9 mouse cellular contexts compared by ENCODE assay signal in genomic region chr11:3451701-3452163, GRCm38 (mm10). TPM values are rescaled to one million over a fixed set of nuclear protein-coding genes. Genes with fewer than 3 reads are reported as not detected.
DNase-seq lines count a peak whose midpoint lies in the region; ATAC-seq and TF ChIP-seq lines count a peak whose summit lies in the region.
"Had no signal": no experiment of that assay in that cellular context is flagged by ENCODE, and none has a peak within 500 bp of the region (broad histone marks: within the 10 kb centered on the region; RNA-seq: fewer than 3 reads in every experiment).

No protein-coding gene starts in this region.

- no peak for TF ChIP-seq CTCF in lung, postnatal 0 days (IDR thresholded peaks at IDR 0.05)

- peak overlapping the region; percentile 91 for H3K4me2 ChIP-seq in intestine, embryonic 16.5 days (ENCODE audit: low read depth, low read length)
- H3K4me2 ChIP-seq in lung, postnatal 0 days (replicated peaks; ENCODE audit: low read depth, low read length): peak overlapping the region; percentile 84
- H3K4me2 ChIP-seq in stomach, embryonic 14.5 days (replicated peaks; ENCODE audit: low read depth, low read length): peak overlapping the region; percentile 70

- H3K9me3 ChIP-seq in erythroblast, embryonic 14.5 days (ENCODE audit: control insufficient read depth, low read length): no peaks in the 10 kb centered on the region
- no peaks in the 10 kb centered on the region for H3K9me3 ChIP-seq in intestine, embryonic 16.5 days (ENCODE audit: control insufficient read depth, low read length)
- no peaks in the 10 kb centered on the region for H3K9me3 ChIP-seq in lung, postnatal 0 days (ENCODE audit: low read length)
- H3K9me3 ChIP-seq in stomach, embryonic 14.5 days (ENCODE audit: control insufficient read depth, low read depth, low read length): no peaks in the 10 kb centered on the region

- ATAC-seq in intestine, embryonic 16.5 days: no peak; the same call in 1 of the 2 replicates
- peak; percentile 57 for ATAC-seq in lung, postnatal 0 days
- no peak for ATAC-seq in stomach, embryonic 14.5 days (ENCODE audit: insufficient number of reproducible peaks, insufficient read depth, low FRiP score, low read depth)

- H3K27ac ChIP-seq in intestine, embryonic 16.5 days (ENCODE audit: low read length): peak overlapping the region; percentile 97
- H3K27ac ChIP-seq in lung, postnatal 0 days (ENCODE audit: low read length): peak overlapping the region; percentile 98
- H3K27ac ChIP-seq in stomach, embryonic 14.5 days (ENCODE audit: low read length): peak overlapping the region; percentile 86

- 0% methylated on average over 20 of the region's 20 CpGs for WGBS in intestine, embryonic 16.5 days
- under 1% methylated on average over 20 of the region's 20 CpGs for WGBS in lung, postnatal 0 days
- under 1% methylated on average over 20 of the region's 20 CpGs for WGBS in stomach, embryonic 14.5 days

- DNase-seq in adrenal gland, postnatal 10 days: peak; percentile 67
- DNase-seq in adrenal gland, adult 8-10 months: no peak
- DNase-seq in retina, embryonic 14.5 days (ENCODE audit: low spot score): peak; percentile 26
- no peak for DNase-seq in retina, postnatal 1 day
- peak; percentile 67 for DNase-seq in lung, postnatal 0 days (ENCODE audit: low spot score)

- H3K9ac ChIP-seq in intestine, embryonic 16.5 days (ENCODE audit: low read depth, low read length): peak overlapping the region; percentile 95
- H3K9ac ChIP-seq in lung, postnatal 0 days (replicated peaks; ENCODE audit: low read depth): peak overlapping the region; percentile 89
- H3K9ac ChIP-seq in stomach, embryonic 14.5 days (replicated peaks; ENCODE audit: low read depth, low read length): peak overlapping the region; percentile 47

- peaks cover 28% of the 10 kb centered on the region for H3K4me1 ChIP-seq in erythroblast, embryonic 14.5 days (ENCODE audit: control insufficient read depth)
- H3K4me1 ChIP-seq in intestine, embryonic 16.5 days (ENCODE audit: control insufficient read depth, insufficient read depth, low read length): peaks cover 12% of the 10 kb centered on the region
- peaks cover 7% of the 10 kb centered on the region; the same call in 1 of the 2 replicates for H3K4me1 ChIP-seq in lung, postnatal 0 days (ENCODE audit: insufficient read depth, low read depth, low read length)
- H3K4me1 ChIP-seq in stomach, embryonic 14.5 days (ENCODE audit: control insufficient read depth, insufficient read depth, low read length): peaks cover 12% of the 10 kb centered on the region

- no peak for TF ChIP-seq EP300 in lung, postnatal 0 days (IDR thresholded peaks at IDR 0.05)

- peak overlapping the region; percentile 92 for H3K4me3 ChIP-seq in erythroblast, embryonic 14.5 days (replicated peaks)
- H3K4me3 ChIP-seq in intestine, embryonic 16.5 days (ENCODE audit: low read length): peak overlapping the region; percentile 93
- peak overlapping the region; percentile 85 for H3K4me3 ChIP-seq in lung, postnatal 0 days (ENCODE audit: low read depth, low read length)
- peak overlapping the region; percentile 78 for H3K4me3 ChIP-seq in stomach, embryonic 14.5 days (ENCODE audit: low read depth, low read length)

- H3K27me3 ChIP-seq in erythroblast, embryonic 14.5 days (ENCODE audit: control insufficient read depth): no peaks in the 10 kb centered on the region
- H3K27me3 ChIP-seq in intestine, embryonic 16.5 days (replicated peaks; ENCODE audit: control insufficient read depth, insufficient read depth, low read length): no peaks in the 10 kb centered on the region
- H3K27me3 ChIP-seq in lung, postnatal 0 days (replicated peaks; ENCODE audit: insufficient read depth, low read length): no peaks in the 10 kb centered on the region
- H3K27me3 ChIP-seq in stomach, embryonic 14.5 days (ENCODE audit: control insufficient read depth, insufficient read depth, low read length): no peaks in the 10 kb centered on the region

- H3K36me3 ChIP-seq in erythroblast, embryonic 14.5 days (ENCODE audit: control insufficient read depth): peaks cover 9% of the 10 kb centered on the region
- no peaks in the 10 kb centered on the region; the same call in 1 of the 2 replicates for H3K36me3 ChIP-seq in intestine, embryonic 16.5 days (ENCODE audit: control insufficient read depth, insufficient read depth, low read length)
- no peaks in the 10 kb centered on the region for H3K36me3 ChIP-seq in lung, postnatal 0 days (ENCODE audit: insufficient read depth, low read length)
- no peaks in the 10 kb centered on the region; the same call in 1 of the 2 replicates for H3K36me3 ChIP-seq in stomach, embryonic 14.5 days (ENCODE audit: control insufficient read depth, insufficient read depth, low read length)

RNA-seq across cellular contexts. Expression of gene Rnf185, which starts 0.4 kb away (rescaled TPM):
- total RNA-seq in adrenal gland, postnatal 10 days (2021): 10 to 100 TPM; 28.3 to 30.5 TPM
- total RNA-seq in adrenal gland, adult 8-10 months (2022): 10 to 100 TPM; 34.8 to 45.3 (median 38.5) TPM
- 0.06 and 0.08 TPM in 2 replicates for polyA plus RNA-seq in erythroblast, embryonic 14.5 days (2012)
- 34.1 and 36.1 TPM in 2 replicates for polyA plus RNA-seq in intestine, embryonic 16.5 days (2015; fragmentation: Nextera tagmentation; extraction: Ambion mirVana)
- 23.1 and 24.3 TPM in 2 replicates for polyA plus RNA-seq in lung, postnatal 0 days (2015; fragmentation: Nextera tagmentation; extraction: Ambion mirVana)
- 34.2 and 34.8 TPM in 2 replicates for polyA plus RNA-seq in stomach, embryonic 14.5 days (2014; fragmentation: Nextera tagmentation; extraction: Ambion mirVana)

RNA-seq across cellular contexts. Expression of gene Pla2g3, which starts 36.4 kb away (rescaled TPM):
- under 1 TPM in 1 of 2 experiments, not detected in 1; 0.21 TPM for total RNA-seq in adrenal gland, postnatal 10 days (2021)
- total RNA-seq in adrenal gland, adult 8-10 months (2022): under 1 TPM; 0.17 to 0.59 (median 0.43) TPM
- polyA plus RNA-seq in erythroblast, embryonic 14.5 days (2012): 0.01 TPM in 1 of 2 replicates, not detected in the other
- 0.33 and 0.43 TPM in 2 replicates for polyA plus RNA-seq in intestine, embryonic 16.5 days (2015; fragmentation: Nextera tagmentation; extraction: Ambion mirVana)
- 0.29 and 0.30 TPM in 2 replicates for polyA plus RNA-seq in lung, postnatal 0 days (2015; fragmentation: Nextera tagmentation; extraction: Ambion mirVana)
- polyA plus RNA-seq in stomach, embryonic 14.5 days (2014; fragmentation: Nextera tagmentation; extraction: Ambion mirVana): 0.17 and 0.52 TPM in 2 replicates
- total RNA-seq: hematopoietic stem cell, adult 5-6 weeks had no signal

RNA-seq across cellular contexts. Expression of gene Limk2, which starts 42.7 kb away (rescaled TPM):
- total RNA-seq in adrenal gland, postnatal 10 days (2021): 10 to 100 TPM; 23.8 to 33.2 TPM
- 10 to 100 TPM; 19.4 to 36.8 (median 32.2) TPM for total RNA-seq in adrenal gland, adult 8-10 months (2022)
- polyA plus RNA-seq in erythroblast, embryonic 14.5 days (2012): 1.4 and 1.6 TPM in 2 replicates
- 81.3 and 90.6 TPM in 2 replicates for polyA plus RNA-seq in intestine, embryonic 16.5 days (2015; fragmentation: Nextera tagmentation; extraction: Ambion mirVana)
- polyA plus RNA-seq in lung, postnatal 0 days (2015; fragmentation: Nextera tagmentation; extraction: Ambion mirVana): 57.2 and 62.0 TPM in 2 replicates
- 90.3 and 95.8 TPM in 2 replicates for polyA plus RNA-seq in stomach, embryonic 14.5 days (2014; fragmentation: Nextera tagmentation; extraction: Ambion mirVana)

RNA-seq across cellular contexts. Expression of gene Inpp5j, which starts 52.9 kb away (rescaled TPM):
- total RNA-seq in adrenal gland, postnatal 10 days (2021): 1 to 10 TPM in 1 of 2 experiments, under 1 TPM in 1; 0.66 to 1.5 TPM
- 1 to 10 TPM in 1 of 4 experiments, under 1 TPM in 3; 0.55 to 1.0 (median 0.75) TPM for total RNA-seq in adrenal gland, adult 8-10 months (2022)
- 0.01 TPM in 1 of 2 replicates, not detected in the other for polyA plus RNA-seq in erythroblast, embryonic 14.5 days (2012)
- polyA plus RNA-seq in intestine, embryonic 16.5 days (2015; fragmentation: Nextera tagmentation; extraction: Ambion mirVana): 5.6 and 5.9 TPM in 2 replicates
- polyA plus RNA-seq in lung, postnatal 0 days (2015; fragmentation: Nextera tagmentation; extraction: Ambion mirVana): 0.44 and 0.58 TPM in 2 replicates
- polyA plus RNA-seq in stomach, embryonic 14.5 days (2014; fragmentation: Nextera tagmentation; extraction: Ambion mirVana): 1.2 and 2.0 TPM in 2 replicates
- total RNA-seq: hematopoietic stem cell, adult 5-6 weeks had no signal

Comparison
In these comparisons a context has a peak if more than half of its experiments do, and no peak if none do; other contexts are left out.
1. DNase-seq: peak in adrenal gland, postnatal 10 days (single experiment), retina, embryonic 14.5 days (single experiment) and lung, postnatal 0 days (single experiment); none in adrenal gland, adult 8-10 months (single experiment) and retina, postnatal 1 day (single experiment).
2. RNA of gene Rnf185, which starts 0.4 kb away (polyA plus RNA-seq): 34.2 to 34.8 TPM in stomach, embryonic 14.5 days, 34.1 to 36.1 TPM in intestine, embryonic 16.5 days and 23.1 to 24.3 TPM in lung, postnatal 0 days; 0.06 to 0.08 TPM in erythroblast, embryonic 14.5 days; every median in the first group is over 10 times any median in the second.
3. RNA of gene Limk2, which starts 42.7 kb away (polyA plus RNA-seq): 90.3 to 95.8 TPM in stomach, embryonic 14.5 days, 81.3 to 90.6 TPM in intestine, embryonic 16.5 days and 57.2 to 62.0 TPM in lung, postnatal 0 days; 1.4 to 1.6 TPM in erythroblast, embryonic 14.5 days; every median in the first group is over 10 times any median in the second.
4. Peak in every context shown above with its lines, with median percentiles within 50 percentile points of each other: H3K4me3 ChIP-seq, H3K27ac ChIP-seq, H3K4me2 ChIP-seq and H3K9ac ChIP-seq.